Mouse (Mus musculus) heart, embryonic 16.5 days (tissue): ENCODE results near the gene Nectin2. TPM values are rescaled to one million over a fixed set of nuclear protein-coding genes. Genes with fewer than 3 reads are reported as not detected.

Experiments used
- ATAC-seq: fragments of 200-750 bp; cut with Nextera tagmentation; replicated peaks from 2 replicates; pipeline ENCODE4 v1.8.0; 2017; ENCODE audit warnings: moderate number of reproducible peaks; ENCODE audit not compliant: insufficient read depth, low FRiP score; ENCODE audit errors: extremely low read depth
- H3K27ac ChIP-seq: fragments of 300-500 bp; sonication (generic); 2 replicates; pipeline ENCODE4 v1.5.1; 2014; ENCODE audit warnings: mild to moderate bottlenecking, low read length, control low read depth, moderate library complexity
- H3K27me3 ChIP-seq: fragments of 300-500 bp; sonication (generic); 2 replicates; pipeline ENCODE4 v1.6.1; 2014; ENCODE audit warnings: low read length, mixed read lengths; ENCODE audit not compliant: control insufficient read depth, insufficient read depth
- H3K36me3 ChIP-seq: fragments of 300-500 bp; sonication (generic); 2 replicates; pipeline ENCODE4 v1.6.1; 2014; ENCODE audit not compliant: control insufficient read depth, insufficient read depth
- H3K4me1 ChIP-seq: fragments of 300-500 bp; sonication (generic); 2 replicates; pipeline ENCODE4 v1.6.1; 2014; ENCODE audit warnings: low read length, mixed read lengths; ENCODE audit not compliant: control insufficient read depth, insufficient read depth
- H3K4me2 ChIP-seq: fragments of 300-500 bp; sonication (generic); 2 replicates; pipeline ENCODE4 v1.6.1; 2014; ENCODE audit warnings: low read depth, mild to moderate bottlenecking, control low read depth, low read length
- H3K4me3 ChIP-seq: fragments of 300-500 bp; sonication (generic); 2 replicates; pipeline ENCODE4 v1.5.1; 2014; ENCODE audit warnings: mild to moderate bottlenecking, control low read depth, low read length
- H3K9ac ChIP-seq: fragments of 300-500 bp; sonication (generic); 2 replicates; pipeline ENCODE4 v1.6.1; 2014; ENCODE audit warnings: low read length, control low read depth
- H3K9me3 ChIP-seq: fragments of 300-500 bp; sonication (generic); replicated peaks from 2 replicates; pipeline ENCODE4 v1.6.1; 2016; ENCODE audit warnings: low read length; ENCODE audit not compliant: control insufficient read depth
- WGBS: fragments of 180-500 bp; shearing (Covaris S2); extraction: QIAGEN DNeasy Blood & Tissue Kit; methylation state at CpG from one replicate; pipeline ENCODE4 v1.1.7; 2014; 5-methylcytosine and 5-hydroxymethylcytosine counted together
- polyA plus RNA-seq: library from polyadenylated mRNA; unstranded; fragments of >200 nt; fragmentation: Nextera tagmentation; extraction: Ambion mirVana; gene quantifications from 2 replicates; pipeline ENCODE4 v1.2.1, GENCODE M21; 2015

The Nectin2 gene
- polyA plus RNA-seq, 1 experiment from 2014 or later = 63.5 TPM

DNA sequence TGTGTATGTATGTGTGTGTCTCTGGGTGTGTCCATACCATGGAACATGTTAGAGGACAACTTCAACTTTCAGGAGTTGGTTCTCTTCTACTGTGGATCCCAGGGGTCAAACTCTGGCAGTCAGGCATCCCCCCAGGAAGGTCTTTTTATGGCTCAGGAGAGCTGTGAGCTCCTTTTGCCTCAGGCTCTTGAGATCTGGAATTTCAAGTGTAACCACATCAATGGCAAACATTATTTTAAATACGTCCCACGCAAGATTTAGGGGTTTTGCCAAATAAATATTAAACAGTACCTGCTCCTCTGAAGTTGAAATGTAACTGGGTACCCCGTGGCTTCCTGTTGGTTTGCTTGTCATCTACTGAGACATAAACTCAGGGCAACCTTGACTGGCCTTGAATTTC, 67.3 kb downstream of the Nectin2 start:
- WGBS = 70% methylated on average over 3 of the region's 3 CpGs
- Histone ChIP-seq H3K4me3 (no peak overlapping the region), H3K27me3 (no peaks in the 10 kb centered on the region), H3K9ac (no peak overlapping the region), H3K9me3 (no peaks in the 10 kb centered on the region), H3K27ac (no peak overlapping the region), H3K36me3 (no peaks in the 10 kb centered on the region), H3K4me2 (no peak overlapping the region), H3K4me1 (no peaks in the 10 kb centered on the region)
- ATAC-seq = no peak

DNA sequence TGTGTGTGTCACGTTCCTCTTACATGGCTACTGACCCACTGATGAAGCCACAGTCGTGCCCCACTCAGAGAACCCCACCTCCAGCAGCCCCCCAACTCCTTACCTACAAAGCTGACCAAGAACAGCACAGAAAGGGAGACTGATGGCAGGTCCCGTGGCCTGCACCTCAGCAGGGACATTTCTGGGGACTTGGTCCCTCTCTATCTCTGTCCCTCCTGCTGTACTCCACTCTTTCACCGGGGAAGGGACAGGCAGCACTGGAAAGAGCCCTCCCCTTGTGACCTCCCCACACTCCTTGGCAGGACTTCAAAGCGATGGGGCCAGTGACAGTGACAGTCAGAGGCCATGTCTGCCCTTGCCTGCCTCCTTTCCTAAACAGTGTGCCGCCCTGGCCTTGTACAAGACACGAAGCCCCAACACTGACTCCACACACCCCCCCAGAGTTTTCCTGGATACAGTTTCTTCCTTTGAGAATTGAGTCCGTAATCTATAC, 69.0 kb downstream of the Nectin2 start, which contains the start of the genes Gm44805 and Apoc4:
Gene Gm44805 (minus strand): TSS at position 222 of the 493 bp plus-strand sequence.
Gene Apoc4 (minus strand): TSS at position 278 of the 493 bp plus-strand sequence.
- Histone ChIP-seq H3K4me2 (no peak within 1 kb of the TSS), H3K27me3 (no peaks in the 10 kb centered on the region), H3K9ac (no peak within 1 kb of the TSS), H3K36me3 (no peaks in the 10 kb centered on the region), H3K4me1 (no peaks in the 10 kb centered on the region), H3K4me3 (no peak within 1 kb of the TSS), H3K9me3 (no peaks in the 10 kb centered on the region), H3K27ac (no peak within 1 kb of the TSS)
- ATAC-seq = no peak
- WGBS = 49% methylated on average over 8 of the region's 8 CpGs

DNA sequence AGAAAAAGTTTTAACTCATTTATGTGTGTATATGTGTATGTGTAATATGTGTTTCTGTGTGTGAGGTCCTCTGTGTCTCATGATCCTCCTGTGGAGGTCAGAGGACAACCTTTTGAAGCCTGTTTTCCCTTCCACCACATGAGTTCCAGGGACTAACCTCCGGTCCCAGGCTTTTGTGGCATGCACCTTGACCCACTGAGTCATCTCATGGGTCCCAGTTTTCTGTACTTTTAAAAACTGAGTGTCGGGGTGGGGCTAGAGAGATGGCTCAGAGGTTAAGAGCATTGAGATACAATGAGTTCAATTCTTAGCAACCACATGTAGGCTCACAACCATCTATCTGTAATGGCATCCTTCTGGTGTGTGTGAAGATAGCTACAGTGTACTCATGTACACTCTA, 69.6 kb downstream of the Nectin2 start:
- H3K27me3 ChIP-seq = no peaks in the 10 kb centered on the region
- no peak overlapping the region for H3K27ac ChIP-seq
- no peak overlapping the region for H3K4me3 ChIP-seq
- WGBS = 87% methylated on average over 2 of the region's 2 CpGs
- no peaks in the 10 kb centered on the region for H3K36me3 ChIP-seq
- no peak overlapping the region for H3K4me2 ChIP-seq
- no peaks in the 10 kb centered on the region for H3K9me3 ChIP-seq
- H3K4me1 ChIP-seq = no peaks in the 10 kb centered on the region
- no peak overlapping the region for H3K9ac ChIP-seq
- ATAC-seq = no peak

DNA sequence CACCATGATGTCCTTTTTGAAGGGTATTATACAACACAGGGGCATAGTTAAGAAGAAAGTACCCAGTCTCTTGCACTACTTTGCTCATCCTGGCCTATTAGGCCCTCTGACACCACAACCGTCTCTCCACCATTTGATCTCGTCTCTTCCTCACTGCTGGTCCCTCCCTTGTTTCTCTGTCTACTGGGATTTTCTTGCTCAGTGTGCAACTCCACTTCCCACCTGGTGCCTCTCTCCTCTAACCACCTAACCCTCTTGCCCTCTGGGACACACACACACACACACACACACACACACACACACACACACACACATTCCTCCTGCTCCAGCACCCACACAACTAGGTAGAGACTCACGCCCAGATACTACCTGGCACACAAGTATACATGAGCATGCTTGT, 71.4 kb downstream of the Nectin2 start:
- no peaks in the 10 kb centered on the region for H3K36me3 ChIP-seq
- H3K4me1 ChIP-seq = no peaks in the 10 kb centered on the region
- H3K9ac ChIP-seq = no peak overlapping the region
- no peaks in the 10 kb centered on the region for H3K9me3 ChIP-seq
- H3K4me3 ChIP-seq = no peak overlapping the region
- 84% methylated on average over 3 of the region's 3 CpGs for WGBS
- H3K27ac ChIP-seq = no peak overlapping the region
- H3K27me3 ChIP-seq = no peaks in the 10 kb centered on the region
- no peak for ATAC-seq
- no peak overlapping the region for H3K4me2 ChIP-seq

DNA sequence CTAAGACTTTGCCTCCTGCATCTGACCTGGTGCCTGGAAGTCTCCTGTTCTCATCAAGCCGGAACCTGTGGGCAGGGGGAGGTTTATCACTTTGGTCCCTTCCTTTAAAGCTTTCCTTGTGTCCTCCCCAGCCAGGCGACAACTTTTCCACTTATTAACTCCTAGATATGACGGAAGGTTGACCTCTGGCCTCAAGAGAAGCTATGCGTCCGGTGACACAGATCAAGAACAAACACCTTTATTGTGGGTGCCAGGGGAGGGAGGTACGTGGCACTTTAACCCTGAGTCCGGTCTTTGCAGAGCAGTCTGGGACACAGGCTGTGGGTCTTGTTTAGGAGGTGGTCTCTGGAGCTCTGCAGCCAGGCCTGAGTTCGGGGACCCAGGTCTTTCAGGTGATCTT, 72.4 kb downstream of the Nectin2 start, which contains the start of gene Apoc2:
Gene Apoc2 (minus strand): TSS at position 70 of the 400 bp plus-strand sequence.
- ATAC-seq = no peak
- 64% methylated on average over 8 of the region's 8 CpGs for WGBS
- Histone ChIP-seq H3K4me2 (no peak within 1 kb of the TSS), H3K4me3 (no peak within 1 kb of the TSS), H3K27ac (no peak within 1 kb of the TSS), H3K9ac (no peak within 1 kb of the TSS), H3K27me3 (no peaks in the 10 kb centered on the region), H3K4me1 (no peaks in the 10 kb centered on the region), H3K9me3 (no peaks in the 10 kb centered on the region), H3K36me3 (no peaks in the 10 kb centered on the region)

DNA sequence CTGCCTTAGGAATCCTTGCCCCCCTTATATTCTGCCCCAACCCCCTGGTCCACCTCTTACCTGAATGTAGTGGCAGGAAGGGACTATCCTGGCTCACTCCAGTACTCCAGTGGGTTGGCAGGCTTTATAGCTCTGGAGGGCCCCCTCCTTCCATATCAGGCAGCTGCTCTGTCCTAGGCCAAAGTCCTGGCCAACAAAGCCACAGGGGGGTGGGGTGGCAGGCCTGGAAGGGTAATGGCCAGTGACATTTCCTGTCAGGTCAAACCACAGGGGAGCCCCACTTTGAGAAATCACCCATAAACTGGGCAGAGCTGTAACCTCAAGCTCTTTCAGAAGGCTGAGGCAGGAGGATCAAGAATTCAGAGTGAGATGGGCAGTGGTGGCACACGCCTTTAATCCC, 73.6 kb downstream of the Nectin2 start:
- Histone ChIP-seq H3K4me1 (no peaks in the 10 kb centered on the region), H3K4me3 (no peak overlapping the region), H3K4me2 (no peak overlapping the region), H3K27ac (no peak overlapping the region), H3K9me3 (no peaks in the 10 kb centered on the region), H3K9ac (no peak overlapping the region), H3K36me3 (no peaks in the 10 kb centered on the region), H3K27me3 (no peaks in the 10 kb centered on the region)
- 67% methylated on average over 1 of the region's 1 CpGs for WGBS
- no peak for ATAC-seq

DNA sequence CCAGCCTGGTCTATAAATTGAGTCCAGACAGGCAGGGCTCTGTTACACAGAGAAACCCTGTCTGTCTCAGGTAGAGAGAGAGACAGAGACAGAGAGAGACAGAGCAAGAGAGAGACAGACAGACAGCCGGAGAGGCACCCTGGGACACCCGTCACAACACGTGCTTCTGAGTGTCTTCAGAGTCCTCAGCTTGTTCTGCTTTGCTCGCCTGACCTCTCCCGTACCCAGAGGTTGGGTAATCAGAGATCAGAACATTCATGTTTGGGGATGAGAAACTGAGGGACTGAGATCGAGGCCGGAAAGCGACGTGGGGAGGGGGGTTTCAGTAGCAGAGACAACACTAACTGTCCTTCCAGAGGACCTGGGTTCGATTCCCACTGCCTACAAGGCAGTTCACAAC, 74.5 kb downstream of the Nectin2 start:
- no peaks in the 10 kb centered on the region for H3K9me3 ChIP-seq
- H3K4me1 ChIP-seq = no peaks in the 10 kb centered on the region
- WGBS = 79% methylated on average over 10 of the region's 10 CpGs
- H3K36me3 ChIP-seq = no peaks in the 10 kb centered on the region
- no peak overlapping the region for H3K4me3 ChIP-seq
- H3K9ac ChIP-seq = no peak overlapping the region
- H3K27me3 ChIP-seq = no peaks in the 10 kb centered on the region
- no peak overlapping the region for H3K27ac ChIP-seq
- no peak for ATAC-seq
- no peak overlapping the region for H3K4me2 ChIP-seq

DNA sequence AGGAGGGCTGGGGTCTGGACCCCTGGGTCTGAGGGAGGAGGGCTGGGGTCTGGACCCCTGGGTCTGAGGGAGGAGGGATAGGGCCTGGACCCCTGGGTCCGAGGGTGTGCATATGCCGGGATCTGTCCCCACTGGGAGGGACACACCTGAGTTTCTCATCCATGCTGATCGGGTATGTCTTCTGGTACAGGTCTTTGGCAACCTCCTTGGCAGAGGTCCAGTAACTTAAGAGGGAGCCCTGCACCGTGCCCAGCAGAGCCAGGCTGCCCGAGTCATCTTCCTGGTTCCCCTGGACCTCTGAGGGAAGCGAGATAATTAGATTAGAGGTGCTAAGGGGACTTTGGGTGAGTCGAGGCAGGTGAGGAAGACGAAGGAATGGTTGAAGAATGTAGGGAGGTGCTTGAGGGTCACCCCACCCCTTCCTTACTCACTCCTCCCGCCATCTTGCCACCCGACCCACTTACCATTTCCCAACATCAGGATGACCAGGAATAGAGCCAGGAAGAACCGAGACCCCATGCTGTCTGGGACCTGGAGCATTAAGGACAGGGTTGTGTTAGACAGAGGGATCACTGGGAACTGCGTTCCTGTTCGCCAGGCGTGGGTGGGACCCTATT, 77.1 kb downstream of the Nectin2 start:
- no peaks in the 10 kb centered on the region for H3K27me3 ChIP-seq
- H3K9me3 ChIP-seq = no peaks in the 10 kb centered on the region
- H3K4me2 ChIP-seq = no peak overlapping the region
- H3K4me1 ChIP-seq = peaks cover 5% of the 10 kb centered on the region
- H3K4me3 ChIP-seq = no peak overlapping the region
- no peak overlapping the region for H3K27ac ChIP-seq
- no peak for ATAC-seq
- WGBS = 53% methylated on average over 14 of the region's 14 CpGs
- H3K36me3 ChIP-seq = no peaks in the 10 kb centered on the region
- H3K9ac ChIP-seq = no peak overlapping the region

DNA sequence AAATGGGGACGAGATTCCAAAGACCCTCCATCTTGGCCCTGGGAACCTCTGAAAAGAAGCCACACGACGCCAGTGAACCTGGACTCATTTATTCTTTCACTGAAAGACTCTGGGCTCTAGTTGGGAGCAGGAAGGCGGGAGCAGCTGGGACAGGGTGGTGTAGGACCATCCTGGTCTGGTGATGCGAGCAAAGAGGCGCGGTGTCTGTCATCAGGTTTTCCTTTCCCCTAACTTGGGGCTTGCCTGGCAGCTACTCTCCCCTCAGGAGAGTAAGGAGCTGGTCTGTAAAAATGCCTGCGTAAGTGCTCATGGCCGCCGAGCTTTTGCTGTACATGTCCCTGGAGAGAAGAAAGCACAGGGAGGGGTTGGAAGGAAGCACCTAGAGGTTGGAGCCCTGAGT, 78.8 kb downstream of the Nectin2 start:
- 66% methylated on average over 10 of the region's 10 CpGs for WGBS
- H3K4me2 ChIP-seq = no peak overlapping the region

More for the DNA sequence above, 78.8 kb downstream of the Nectin2 start:
- Histone ChIP-seq H3K9ac (no peak overlapping the region), H3K4me1 (peaks cover 5% of the 10 kb centered on the region), H3K36me3 (no peaks in the 10 kb centered on the region), H3K27ac (no peak overlapping the region), H3K4me3 (no peak overlapping the region), H3K9me3 (no peaks in the 10 kb centered on the region), H3K27me3 (no peaks in the 10 kb centered on the region)
- ATAC-seq = no peak
